Mouse (Mus musculus) midbrain, embryonic 12.5 days (tissue): ENCODE results near the gene Cyb561d2. TPM values are rescaled to one million over a fixed set of nuclear protein-coding genes. Genes with fewer than 3 reads are reported as not detected.

ENCODE experiments used
- ATAC-seq: fragments of 200-750 bp; cut with Nextera tagmentation; 2 replicates; pipeline ENCODE4 v1.8.0; 2017; ENCODE audit warnings: low read depth, moderate TSS enrichment, moderate library complexity; ENCODE audit not compliant: low FRiP score
- H3K27ac ChIP-seq: fragments of 300-500 bp; sonication (generic); replicated peaks from 2 replicates; pipeline ENCODE4 v1.5.1; 2016; ENCODE audit warnings: mild to moderate bottlenecking
- H3K27me3 ChIP-seq: fragments of 300-500 bp; sonication (generic); 2 replicates; pipeline ENCODE4 v1.6.1; 2016; ENCODE audit warnings: mild to moderate bottlenecking
- H3K36me3 ChIP-seq: fragments of 300-500 bp; sonication (generic); 2 replicates; pipeline ENCODE4 v1.6.1; 2016
- H3K4me1 ChIP-seq: fragments of 300-500 bp; sonication (generic); 2 replicates; pipeline ENCODE4 v1.6.1; 2016
- H3K4me2 ChIP-seq: fragments of 300-500 bp; sonication (generic); replicated peaks from 2 replicates; pipeline ENCODE4 v1.6.1; 2016; ENCODE audit warnings: mild to moderate bottlenecking, moderate library complexity
- H3K4me3 ChIP-seq: fragments of 300-500 bp; sonication (generic); 2 replicates; pipeline ENCODE4 v1.5.1; 2016; ENCODE audit warnings: mild to moderate bottlenecking
- H3K9ac ChIP-seq: fragments of 300-500 bp; sonication (generic); replicated peaks from 2 replicates; pipeline ENCODE4 v1.6.1; 2016; ENCODE audit warnings: mild to moderate bottlenecking, moderate library complexity
- H3K9me3 ChIP-seq: fragments of 300-500 bp; sonication (generic); 2 replicates; pipeline ENCODE4 v1.6.1; 2016; ENCODE audit warnings: mild to moderate bottlenecking
- WGBS: fragments of 180-500 bp; shearing (Covaris S2); methylation state at CpG from one replicate; pipeline ENCODE4 v1.1.7; 2016; 5-methylcytosine and 5-hydroxymethylcytosine counted together
- polyA plus RNA-seq: library from polyadenylated mRNA; unstranded; fragments of >200 nt; fragmentation: Nextera tagmentation; extraction: Ambion mirVana; gene quantifications from 2 replicates; pipeline ENCODE4 v1.2.1, GENCODE M21; 2016

The Cyb561d2 gene
- polyA plus RNA-seq, 1 experiment from 2014 or later, result 19.4 TPM

GRCm38 (mm10) chr9:107553541-107554318, 11.7 kb upstream of the Cyb561d2 start:
- H3K36me3 ChIP-seq, result peaks cover 20% of the 10 kb centered on the region
- peaks cover 54% of the 10 kb centered on the region for H3K4me1 ChIP-seq
- H3K27ac ChIP-seq, result peak overlapping the region; percentile 88
- H3K27me3 ChIP-seq, result peaks cover 50% of the 10 kb centered on the region
- H3K9me3 ChIP-seq, result no peaks in the 10 kb centered on the region
- WGBS, result 7% methylated on average over 37 of the region's 37 CpGs
- peak overlapping the region; percentile 94 for H3K4me2 ChIP-seq
- H3K4me3 ChIP-seq, result peak overlapping the region; percentile 79
- H3K9ac ChIP-seq, result peak overlapping the region; percentile 68
- peak; percentile 81 for ATAC-seq

DNA sequence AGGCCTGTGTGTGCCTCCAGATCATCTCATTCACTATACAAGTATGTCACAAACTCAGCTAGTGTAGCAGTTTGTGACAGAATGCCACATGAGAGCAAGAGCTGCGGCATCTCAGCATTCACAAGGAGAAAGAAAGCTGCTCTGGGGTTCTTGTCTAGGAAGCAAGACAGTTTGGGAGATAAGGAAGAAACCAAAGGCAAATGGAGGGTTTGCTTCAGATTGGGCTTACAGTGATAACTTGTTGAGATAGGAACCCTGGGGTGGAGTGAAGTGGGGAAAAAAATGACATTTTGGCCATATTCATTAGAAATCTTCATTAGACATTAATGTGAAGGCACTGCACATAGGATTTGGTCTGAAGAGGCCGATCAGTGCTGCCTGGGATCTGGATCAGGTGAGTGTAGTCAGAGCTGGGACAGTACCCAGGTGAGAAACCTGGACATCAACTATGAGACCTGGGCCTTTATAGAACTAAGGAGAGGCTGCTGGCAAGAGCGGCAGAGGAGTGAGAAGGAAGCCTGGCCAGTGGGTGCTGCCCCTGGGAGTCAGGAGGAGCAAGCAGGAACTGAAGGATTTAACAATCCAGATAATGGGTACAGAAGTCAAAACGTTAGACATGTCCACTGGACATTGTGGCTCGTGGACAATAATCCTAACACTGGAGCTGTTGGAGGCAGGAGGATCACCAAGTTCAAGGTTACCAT, 10.8 kb upstream of the Cyb561d2 start:
- H3K9me3 ChIP-seq, result no peaks in the 10 kb centered on the region
- peaks cover 54% of the 10 kb centered on the region for H3K4me1 ChIP-seq
- H3K36me3 ChIP-seq, result peaks cover 12% of the 10 kb centered on the region
- no peak overlapping the region for H3K27ac ChIP-seq
- H3K9ac ChIP-seq, result no peak overlapping the region
- H3K27me3 ChIP-seq, result peaks cover 58% of the 10 kb centered on the region
- WGBS, result 84% methylated on average over 5 of the region's 5 CpGs
- H3K4me3 ChIP-seq, result no peak overlapping the region
- peak overlapping the region; percentile 94; the same call in 1 of the 2 replicates for H3K4me2 ChIP-seq
- ATAC-seq, result no peak

DNA sequence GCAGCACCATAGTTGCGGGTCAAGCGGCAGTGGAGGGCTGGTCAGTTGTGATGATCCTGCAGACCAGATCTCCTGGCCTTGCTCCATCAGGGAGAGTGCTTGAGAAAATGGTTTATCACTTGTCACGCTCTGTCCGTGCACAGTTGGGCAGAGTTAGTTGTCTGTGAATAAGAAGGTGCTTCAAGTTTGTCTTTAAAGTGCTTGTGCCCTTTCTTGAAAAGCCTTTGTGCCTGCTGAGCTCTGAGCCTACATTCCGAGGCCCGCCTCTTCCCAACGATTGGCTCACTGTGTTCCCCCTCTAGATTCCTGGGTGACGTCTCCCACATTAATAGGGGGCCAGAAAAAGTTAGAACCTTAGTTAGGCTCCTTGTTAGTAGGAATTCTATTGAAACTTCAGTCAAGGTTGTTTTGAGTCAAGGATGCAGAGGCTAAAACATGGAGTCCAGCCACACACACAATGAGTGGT, 9.9 kb upstream of the Cyb561d2 start:
- Histone ChIP-seq H3K9me3 (no peaks in the 10 kb centered on the region), H3K4me1 (peaks cover 60% of the 10 kb centered on the region), H3K4me3 (peak overlapping the region; percentile 36), H3K9ac (peak overlapping the region; percentile 54), H3K27ac (no peak overlapping the region), H3K36me3 (peaks cover 3% of the 10 kb centered on the region), H3K4me2 (peak overlapping the region; percentile 58), H3K27me3 (peaks cover 64% of the 10 kb centered on the region)
- ATAC-seq, result no peak
- 6% methylated on average over 8 of the region's 8 CpGs for WGBS

GRCm38 (mm10) chr9:107551117-107551889, 9.3 kb upstream of the Cyb561d2 start, which contains the start of gene Rassf1:
TSS of gene Rassf1 (plus strand) at chr9:107551555.
- ATAC-seq, result no peak
- Histone ChIP-seq H3K9me3 (no peaks in the 10 kb centered on the region), H3K27ac (no peak within 1 kb of the TSS), H3K4me3 (peak within 1 kb of the TSS; percentile 36), H3K9ac (peak within 1 kb of the TSS; percentile 54), H3K4me1 (peaks cover 60% of the 10 kb centered on the region), H3K27me3 (peaks cover 64% of the 10 kb centered on the region), H3K36me3 (no peaks in the 10 kb centered on the region), H3K4me2 (peak within 1 kb of the TSS; percentile 58)
- under 1% methylated on average over 63 of the region's 63 CpGs for WGBS

DNA sequence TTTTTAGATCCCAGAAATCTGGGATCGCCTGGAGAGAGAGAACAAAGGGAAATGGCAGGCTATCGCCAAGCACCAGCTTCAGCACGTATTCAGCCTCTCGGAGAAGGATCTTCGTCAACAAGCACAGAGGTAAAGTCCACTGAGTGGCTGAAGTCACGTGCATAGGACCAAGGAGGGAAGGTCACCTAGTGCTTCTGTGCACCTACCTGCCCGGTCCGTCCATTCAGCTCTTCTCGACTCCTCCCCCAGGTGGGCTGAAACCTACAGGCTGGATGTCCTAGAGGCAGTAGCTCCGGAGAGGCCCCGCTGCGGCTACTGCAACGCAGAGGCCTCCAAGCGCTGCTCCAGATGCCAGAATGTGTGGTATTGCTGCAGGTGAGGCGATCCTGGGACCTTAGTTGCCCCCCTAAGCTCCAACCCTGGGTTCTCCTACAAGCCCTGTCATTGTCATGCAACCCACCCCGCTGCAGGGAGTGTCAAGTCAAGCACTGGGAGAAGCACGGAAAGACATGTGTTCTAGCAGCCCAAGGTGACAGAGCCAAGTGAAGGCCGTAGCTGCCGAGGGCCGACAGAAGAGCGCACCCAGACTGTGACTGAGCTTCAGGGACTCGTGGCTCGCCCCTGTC, 8.6 kb upstream of the Cyb561d2 start:
- no peak for ATAC-seq
- Histone ChIP-seq H3K27ac (no peak overlapping the region), H3K9ac (0 out of 2 replicates have a peak overlapping the region, but pooled peaks have one; percentile 54), H3K4me1 (peaks cover 57% of the 10 kb centered on the region), H3K9me3 (no peaks in the 10 kb centered on the region), H3K4me3 (peak overlapping the region; percentile 36), H3K36me3 (no peaks in the 10 kb centered on the region), H3K4me2 (peak overlapping the region; percentile 58), H3K27me3 (peaks cover 64% of the 10 kb centered on the region)
- 25% methylated on average over 23 of the region's 23 CpGs for WGBS

- H3K9ac ChIP-seq, result no peak overlapping the region
- ATAC-seq, result no peak
- H3K27me3 ChIP-seq, result peaks cover 64% of the 10 kb centered on the region
- H3K36me3 ChIP-seq, result peaks cover 9% of the 10 kb centered on the region
- H3K4me2 ChIP-seq, result no peak overlapping the region
- no peak overlapping the region for H3K4me3 ChIP-seq
- WGBS, result 87% methylated on average over 20 of the region's 20 CpGs
- H3K9me3 ChIP-seq, result no peaks in the 10 kb centered on the region
- H3K4me1 ChIP-seq, result peaks cover 51% of the 10 kb centered on the region
- H3K27ac ChIP-seq, result no peak overlapping the region
Measured at GRCm38 (mm10) chr9:107549297-107550074, 7.5 kb upstream of the Cyb561d2 start.

GRCm38 (mm10) chr9:107548820-107549219, 6.8 kb upstream of the Cyb561d2 start:
- Histone ChIP-seq H3K9ac (no peak overlapping the region), H3K36me3 (peaks cover 16% of the 10 kb centered on the region), H3K4me1 (peaks cover 50% of the 10 kb centered on the region), H3K4me2 (no peak overlapping the region), H3K27me3 (peaks cover 64% of the 10 kb centered on the region), H3K27ac (no peak overlapping the region), H3K4me3 (no peak overlapping the region), H3K9me3 (no peaks in the 10 kb centered on the region)
- ATAC-seq, result no peak
- 93% methylated on average over 10 of the region's 10 CpGs for WGBS

- Histone ChIP-seq H3K27ac (no peak overlapping the region), H3K4me2 (no peak overlapping the region), H3K9me3 (no peaks in the 10 kb centered on the region), H3K4me1 (peaks cover 44% of the 10 kb centered on the region), H3K9ac (no peak overlapping the region), H3K36me3 (peaks cover 22% of the 10 kb centered on the region), H3K27me3 (peaks cover 57% of the 10 kb centered on the region), H3K4me3 (no peak overlapping the region)
- WGBS, result 82% methylated on average over 5 of the region's 5 CpGs
- ATAC-seq, result no peak
Measured at GRCm38 (mm10) chr9:107547957-107548356, 6.0 kb upstream of the Cyb561d2 start.

DNA sequence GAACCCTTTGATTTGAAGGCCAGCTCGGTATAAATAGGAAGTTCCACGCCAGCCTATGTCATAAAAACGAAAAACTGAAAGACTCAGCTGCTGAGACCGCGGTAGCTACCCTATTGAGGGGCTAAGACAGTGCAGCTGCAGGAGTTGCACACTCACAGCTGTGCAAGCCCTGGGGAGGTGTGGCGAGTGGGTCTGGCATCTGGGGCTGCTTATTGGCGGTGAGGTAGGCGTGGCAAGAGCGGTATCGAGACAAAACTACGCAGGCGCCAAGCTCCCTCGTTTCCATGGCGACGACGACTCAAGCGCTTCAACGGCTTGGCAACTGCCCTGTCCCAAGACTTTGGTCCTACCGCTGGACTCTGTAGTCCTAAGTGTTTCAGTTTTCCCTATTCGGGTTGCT, 5.0 kb upstream of the Cyb561d2 start, which contains the start of gene Zmynd10:
Gene Zmynd10, plus strand, starts transcription at position 273 of the 400 bp plus-strand sequence.
- ATAC-seq, result peak; percentile 70
- peaks cover 22% of the 10 kb centered on the region for H3K36me3 ChIP-seq
- H3K9me3 ChIP-seq, result no peaks in the 10 kb centered on the region
- peak within 1 kb of the TSS; percentile 22; the same call in 1 of the 2 replicates for H3K4me3 ChIP-seq
- WGBS, result 3% methylated on average over 20 of the region's 20 CpGs
- H3K4me2 ChIP-seq, result peak within 1 kb of the TSS; percentile 47
- H3K4me1 ChIP-seq, result peaks cover 44% of the 10 kb centered on the region
- H3K9ac ChIP-seq, result peak within 1 kb of the TSS; percentile 41; the same call in 1 of the 2 replicates
- H3K27me3 ChIP-seq, result peaks cover 48% of the 10 kb centered on the region
- peak within 1 kb of the TSS; percentile 35; the same call in 1 of the 2 replicates for H3K27ac ChIP-seq

DNA sequence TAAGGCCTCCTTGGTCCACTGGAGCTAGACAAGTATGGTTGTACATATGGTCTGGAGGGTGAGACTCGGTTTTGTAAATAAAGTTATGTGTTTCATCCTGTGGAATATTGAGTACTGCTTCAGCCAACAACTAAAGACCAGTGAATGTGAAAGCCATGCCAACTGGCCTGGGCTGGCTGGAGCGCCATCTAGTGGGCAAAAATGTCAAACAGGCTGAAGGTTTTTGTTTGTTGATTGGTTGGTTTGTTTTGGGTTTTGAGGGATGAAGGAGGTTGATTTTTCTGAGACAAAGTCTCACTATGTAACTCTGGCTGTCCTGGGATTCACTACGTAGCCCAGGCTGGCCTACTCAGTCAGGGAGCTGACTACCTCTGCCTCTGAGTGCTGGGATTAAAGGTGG, 3.6 kb upstream of the Cyb561d2 start:
- H3K27ac ChIP-seq, result no peak overlapping the region
- H3K9ac ChIP-seq, result no peak overlapping the region
- no peak overlapping the region for H3K4me2 ChIP-seq
- H3K4me1 ChIP-seq, result peaks cover 39% of the 10 kb centered on the region
- no peak for ATAC-seq
- peaks cover 33% of the 10 kb centered on the region for H3K27me3 ChIP-seq
- H3K4me3 ChIP-seq, result no peak overlapping the region
- peaks cover 22% of the 10 kb centered on the region for H3K36me3 ChIP-seq
- no peaks in the 10 kb centered on the region for H3K9me3 ChIP-seq
- WGBS, result 12% methylated on average over 3 of the region's 3 CpGs
